Mouse (Mus musculus) heart, adult 2 months (tissue): Measurements from ENCODE around the gene Drc3. TPM values are rescaled to one million over a fixed set of nuclear protein-coding genes. Genes with fewer than 3 reads are reported as not detected.

Experiments used
- DNase-seq, 2 experiments: peaks; one replicate each; pipeline ENCODE4 v3.0.0; 2021
- H3K27ac ChIP-seq: fragments of 200-600 bp; 2 replicates; pipeline ENCODE4 v1.8.1; 2022
- H3K27me3 ChIP-seq: fragments of 200-500 bp; 2 replicates; pipeline ENCODE4 v1.6.1; 2012; ENCODE audit warnings: mild to moderate bottlenecking, low read length, inconsistent platforms, mixed read lengths; ENCODE audit not compliant: control insufficient read depth, insufficient read depth
- H3K36me3 ChIP-seq: fragments of 200-500 bp; 2 replicates; pipeline ENCODE4 v1.6.1; 2012; ENCODE audit warnings: low read length, inconsistent platforms; ENCODE audit not compliant: control insufficient read depth, insufficient read depth
- H3K4me1 ChIP-seq: fragments of 200-500 bp; 2 replicates; pipeline ENCODE4 v1.6.1; 2011; ENCODE audit warnings: low read length; ENCODE audit not compliant: control insufficient read depth, insufficient read depth
- H3K4me3 ChIP-seq: fragments of 200-600 bp; 2 replicates; pipeline ENCODE4 v1.8.1; 2022
- H3K79me2 ChIP-seq: fragments of 200-500 bp; replicated peaks from 2 replicates; pipeline ENCODE4 v1.6.1; 2012; ENCODE audit warnings: mild to moderate bottlenecking, inconsistent platforms, low read length, moderate library complexity, mixed read lengths; ENCODE audit not compliant: control insufficient read depth, insufficient read depth
- H3K9ac ChIP-seq: fragments of 200-500 bp; 2 replicates; pipeline ENCODE4 v1.6.1; 2012; ENCODE audit warnings: low read depth, mild to moderate bottlenecking, control low read depth, inconsistent platforms, low read length, mixed read lengths
- CTCF ChIP-seq: fragments of 200-600 bp; IDR thresholded peaks from 2 replicates; pipeline ENCODE4 v1.8.1; 2022; ENCODE audit warnings: antibody characterized with exemption, mild to moderate bottlenecking, moderate library complexity
- EP300 ChIP-seq: fragments of 200-500 bp; IDR thresholded peaks from 2 replicates; pipeline ENCODE4 v1.6.1; 2011; ENCODE audit warnings: low read depth, low read length, control low read depth; ENCODE audit not compliant: insufficient read depth
- POLR2A ChIP-seq: fragments of 200-500 bp; IDR thresholded peaks from 2 replicates; pipeline ENCODE4 v1.6.1; 2011; ENCODE audit warnings: mild to moderate bottlenecking, low read depth, low read length, control low read depth; ENCODE audit not compliant: insufficient read depth
- WGBS: fragments of 180-500 bp; shearing (Covaris S2); methylation state at CpG from one replicate; pipeline ENCODE4 v1.1.7; 2018; 5-methylcytosine and 5-hydroxymethylcytosine counted together
- intact Hi-C: fragments of 180-260 bp; cut with DNase I; formaldehyde crosslinking; loops from one replicate; pipeline ENCODE4 v1.15.1; 2025
- polyA plus RNA-seq: library from polyadenylated mRNA; depleted of rRNA; stranded (reverse); fragments of >200 nt; gene quantifications from 2 replicates; pipeline ENCODE4 v1.2.3, GENCODE M21; 2012
- total RNA-seq, 2 experiments: library from RNA; stranded (reverse); gene quantifications; 2 replicates each; pipeline ENCODE4 v1.2.3; 2021

Drc3 gene
- total and polyA plus RNA-seq, 3 experiments, result 1.6 to 4.1 (median 2.4) TPM

- H3K4me3 ChIP-seq, result no peak overlapping the region
- no peaks in the 10 kb centered on the region for H3K79me2 ChIP-seq
- no peaks in the 10 kb centered on the region for H3K36me3 ChIP-seq
- H3K27ac ChIP-seq, result no peak overlapping the region
- intact Hi-C loops, result no loop called here
- no peak for DNase-seq
- WGBS, result 22% methylated on average over 1 of the region's 1 CpGs
- H3K27me3 ChIP-seq, result no peaks in the 10 kb centered on the region
- peaks cover 9% of the 10 kb centered on the region for H3K4me1 ChIP-seq
- H3K9ac ChIP-seq, result no peak overlapping the region
- TF ChIP-seq CTCF (no peak), POLR2A (no peak), EP300 (no peak)
These were observed 4.0 kb downstream of the Drc3 start for GRCm38 (mm10) chr11:60357116-60357515.

GRCm38 (mm10) chr11:60358548-60358947 lies 5.4 kb downstream of the Drc3 start:
- Histone ChIP-seq H3K4me1 (peaks cover 9% of the 10 kb centered on the region), H3K27ac (peak overlapping the region; percentile 36), H3K4me3 (no peak overlapping the region), H3K9ac (no peak overlapping the region), H3K36me3 (no peaks in the 10 kb centered on the region), H3K79me2 (no peaks in the 10 kb centered on the region), H3K27me3 (no peaks in the 10 kb centered on the region)
- WGBS, result 27% methylated on average over 7 of the region's 7 CpGs
- intact Hi-C loops, result no loop called here
- TF ChIP-seq CTCF (no peak), POLR2A (no peak), EP300 (no peak)
- no peak for DNase-seq

- H3K9ac ChIP-seq, result no peak overlapping the region
- peaks cover 9% of the 10 kb centered on the region for H3K4me1 ChIP-seq
- DNase-seq, result no peak
- intact Hi-C loops, result no loop called here
- no peaks in the 10 kb centered on the region for H3K27me3 ChIP-seq
- no peak overlapping the region for H3K4me3 ChIP-seq
- no peaks in the 10 kb centered on the region for H3K79me2 ChIP-seq
- H3K36me3 ChIP-seq, result no peaks in the 10 kb centered on the region
- H3K27ac ChIP-seq, result peak overlapping the region; percentile 90
- WGBS, result 51% methylated on average over 5 of the region's 5 CpGs
- no peak for TF ChIP-seq POLR2A
These were observed 6.0 kb downstream of the Drc3 start for GRCm38 (mm10) chr11:60359138-60359537.

DNA sequence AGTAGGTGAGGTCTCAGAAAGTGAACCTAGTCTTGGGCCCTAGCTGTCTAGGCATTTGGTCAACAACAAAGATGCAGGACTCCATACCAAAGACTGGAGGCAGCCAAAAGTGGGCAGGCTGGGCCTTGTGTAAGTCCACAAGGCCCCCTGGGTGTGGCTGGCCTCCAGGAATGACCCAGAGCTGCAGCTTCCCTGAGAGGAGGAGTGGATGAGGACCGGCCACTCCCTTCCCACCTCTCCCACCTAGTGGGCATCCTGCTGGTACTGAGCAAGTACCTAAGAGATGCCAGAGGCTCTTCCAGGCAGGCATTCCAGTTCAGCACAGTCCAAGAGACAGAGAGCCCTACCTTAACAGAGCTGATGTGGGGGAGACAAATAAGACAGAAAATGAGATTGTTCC lies 6.8 kb downstream of the Drc3 start:
- Histone ChIP-seq H3K27ac (peak overlapping the region; percentile 90), H3K27me3 (no peaks in the 10 kb centered on the region), H3K36me3 (no peaks in the 10 kb centered on the region), H3K9ac (no peak overlapping the region), H3K4me3 (no peak overlapping the region), H3K79me2 (no peaks in the 10 kb centered on the region), H3K4me1 (peaks cover 9% of the 10 kb centered on the region)
- intact Hi-C loops, result no loop called here
- DNase-seq, result no peak
- 62% methylated on average over 1 of the region's 1 CpGs for WGBS
- TF ChIP-seq EP300, result no peak

DNA sequence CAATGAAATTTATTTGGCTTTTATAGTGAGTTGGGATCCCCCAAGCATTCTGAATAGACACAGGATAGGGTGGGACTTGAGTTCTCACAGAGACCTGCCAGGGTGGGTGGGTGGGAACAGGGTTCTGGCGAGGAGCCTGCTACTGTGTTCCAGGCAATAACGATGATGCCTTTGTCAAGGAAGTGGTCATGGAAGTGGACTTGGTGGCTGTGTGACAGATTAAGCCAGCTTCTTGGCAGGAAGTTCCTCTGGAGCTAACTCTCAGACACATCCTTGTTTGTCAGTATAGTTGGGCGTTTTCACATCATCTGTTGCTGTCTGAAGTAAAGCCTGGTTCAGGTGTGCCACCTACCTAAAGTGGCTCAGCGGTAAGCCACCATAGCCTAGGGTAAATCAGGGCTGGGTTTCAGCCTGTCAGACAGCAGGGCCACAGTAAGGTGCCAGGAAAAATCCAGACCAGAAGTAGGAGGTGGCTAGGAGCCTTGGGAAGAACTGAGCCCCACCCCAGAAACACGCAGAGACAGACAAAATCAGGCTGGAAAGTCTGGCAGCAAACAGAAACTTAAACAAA lies 7.6 kb downstream of the Drc3 start:
- H3K27me3 ChIP-seq, result no peaks in the 10 kb centered on the region
- H3K79me2 ChIP-seq, result no peaks in the 10 kb centered on the region
- H3K4me1 ChIP-seq, result peaks cover 9% of the 10 kb centered on the region
- no peak overlapping the region for H3K4me3 ChIP-seq
- DNase-seq, result peak; percentile 54 to 61
- 0 out of 2 replicates have a peak, but pooled peaks have one; percentile 5 for TF ChIP-seq EP300
- TF ChIP-seq CTCF, result no peak
- intact Hi-C loops, result no loop called here
- no peaks in the 10 kb centered on the region for H3K36me3 ChIP-seq
- no peak overlapping the region for H3K9ac ChIP-seq
- 34% methylated on average over 5 of the region's 5 CpGs for WGBS
- peak overlapping the region; percentile 90 for H3K27ac ChIP-seq

DNA sequence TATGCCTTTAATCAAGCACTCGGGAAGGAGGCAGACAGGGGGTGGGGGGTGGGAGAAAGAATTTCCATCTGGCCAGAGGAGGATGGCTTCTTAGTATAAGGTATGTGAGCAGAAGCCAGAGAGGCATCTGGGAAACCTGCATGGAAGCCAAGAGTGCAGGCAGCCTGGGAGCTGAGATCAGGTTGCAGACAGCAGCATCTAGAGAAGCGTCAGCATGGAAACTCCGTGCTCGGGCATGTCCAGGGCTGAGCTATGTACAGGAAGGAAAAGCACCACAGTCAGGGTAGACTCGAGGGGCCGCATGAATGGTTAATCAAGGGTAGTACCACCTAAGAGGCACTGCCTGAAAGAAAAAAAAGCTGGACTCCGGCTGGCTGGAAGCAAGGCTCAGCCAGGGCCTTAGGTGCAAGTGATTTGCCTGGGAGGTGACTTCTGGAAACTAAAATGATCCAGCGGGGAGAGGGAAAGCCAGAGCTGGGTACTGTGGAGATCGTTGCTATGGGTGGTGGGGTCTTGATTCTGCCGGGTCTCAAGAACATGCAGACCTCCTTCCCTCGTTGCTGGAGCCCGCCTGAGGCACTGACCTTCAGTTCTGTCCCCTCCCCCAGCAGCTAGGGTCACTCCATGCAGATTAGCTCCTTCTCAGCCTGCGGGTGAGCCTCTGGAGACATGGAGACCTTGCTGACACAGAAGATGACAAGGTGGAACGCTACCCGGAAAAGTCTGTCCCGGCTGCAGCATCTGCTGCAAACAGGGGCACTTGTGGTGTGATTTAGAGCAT lies 13.3 kb downstream of the Drc3 start:
- DNase-seq, result no peak
- H3K4me1 ChIP-seq, result no peaks in the 10 kb centered on the region; the same call in 1 of the 2 replicates
- H3K27ac ChIP-seq, result no peak overlapping the region
- TF ChIP-seq CTCF (no peak), POLR2A (no peak), EP300 (no peak)
- H3K27me3 ChIP-seq, result no peaks in the 10 kb centered on the region
- H3K4me3 ChIP-seq, result no peak overlapping the region
- no peak overlapping the region for H3K9ac ChIP-seq
- intact Hi-C loops, result no loop called here
- WGBS, result 21% methylated on average over 16 of the region's 16 CpGs
- no peaks in the 10 kb centered on the region for H3K36me3 ChIP-seq
- H3K79me2 ChIP-seq, result no peaks in the 10 kb centered on the region
